In genomic region chr7:73375257-73376100, GRCm38 (mm10) we compare ENCODE assay signal across 7 mouse cellular contexts. TPM values are rescaled to one million over a fixed set of nuclear protein-coding genes. Genes with fewer than 3 reads are reported as not detected.
A peak's percentile ranks its signal among the peaks of the same experiment; 100 is the strongest.
DNase-seq lines count a peak whose midpoint lies in the region; ATAC-seq lines count a peak whose summit lies in the region.

Gene Rgma, plus strand, starts transcription at chr7:73375509.

- under 1% methylated on average over 66 of the region's 85 CpGs for WGBS in hindbrain, embryonic 11.5 days
- WGBS in stomach, embryonic 16.5 days = under 1% methylated on average over 71 of the region's 85 CpGs

- H3K4me3 ChIP-seq in hindbrain, embryonic 11.5 days (ENCODE audit: low read depth, low read length) = peak within 1 kb of the TSS; percentile 75
- H3K4me3 ChIP-seq in stomach, embryonic 16.5 days (replicated peaks; ENCODE audit: low read length) = peak within 1 kb of the TSS; percentile 71

- H3K9ac ChIP-seq in hindbrain, embryonic 11.5 days (ENCODE audit: low read depth, low read length) = peak within 1 kb of the TSS; percentile 97
- H3K9ac ChIP-seq in stomach, embryonic 16.5 days (ENCODE audit: low read length) = peak within 1 kb of the TSS; percentile 85

- peak within 1 kb of the TSS; percentile 98 for H3K27ac ChIP-seq in hindbrain, embryonic 11.5 days (ENCODE audit: low read depth, low read length)
- H3K27ac ChIP-seq in stomach, embryonic 16.5 days (ENCODE audit: low read length) = peak within 1 kb of the TSS; percentile 88

- peaks cover 6% of the 10 kb centered on the region for H3K4me1 ChIP-seq in hindbrain, embryonic 11.5 days (replicated peaks; ENCODE audit: control insufficient read depth, insufficient read depth, low read length)
- H3K4me1 ChIP-seq in stomach, embryonic 16.5 days (ENCODE audit: control insufficient read depth, insufficient read depth, low read length) = peaks cover 25% of the 10 kb centered on the region

- peak; percentile 91 for ATAC-seq in hindbrain, embryonic 11.5 days (ENCODE audit: low FRiP score)
- ATAC-seq in stomach, embryonic 16.5 days (ENCODE audit: insufficient read depth, low FRiP score) = peak; percentile 86

- H3K9me3 ChIP-seq in hindbrain, embryonic 11.5 days (ENCODE audit: control insufficient read depth, low read length) = no peaks in the 10 kb centered on the region
- no peaks in the 10 kb centered on the region for H3K9me3 ChIP-seq in stomach, embryonic 16.5 days (replicated peaks; ENCODE audit: control insufficient read depth, low read length)

- no peaks in the 10 kb centered on the region for H3K36me3 ChIP-seq in hindbrain, embryonic 11.5 days (ENCODE audit: control insufficient read depth, insufficient read depth, low read length)
- no peaks in the 10 kb centered on the region for H3K36me3 ChIP-seq in stomach, embryonic 16.5 days (ENCODE audit: control insufficient read depth, insufficient read depth, low read length)

- peak within 1 kb of the TSS; percentile 86 for H3K4me2 ChIP-seq in hindbrain, embryonic 11.5 days (replicated peaks; ENCODE audit: low read depth, low read length)
- H3K4me2 ChIP-seq in stomach, embryonic 16.5 days (ENCODE audit: low read depth, low read length) = peak within 1 kb of the TSS; percentile 95

- DNase-seq in ZHBTc4 (ENCODE audit: low read depth, low spot score) = peak; percentile 83
- DNase-seq in cerebellum, adult 18-20 months = peak; percentile 39 to 69
- peak; percentile 35 to 43 for DNase-seq in frontal cortex, postnatal 36 days (ENCODE audit: low spot score in 2 of 2)
- peak; percentile 87 for DNase-seq in hindbrain, embryonic 11.5 days (ENCODE audit: low spot score)
- DNase-seq in layer of hippocampus, postnatal 36 days = peak; percentile 55 to 57
- DNase-seq in lung, postnatal 4 days = peak; percentile 53 to 70

- no peaks in the 10 kb centered on the region for H3K27me3 ChIP-seq in hindbrain, embryonic 11.5 days (ENCODE audit: control insufficient read depth, insufficient read depth, low read length)
- 0 out of 2 replicates have a peak, but pooled peaks cover 9% of the 10 kb centered on the region for H3K27me3 ChIP-seq in stomach, embryonic 16.5 days (ENCODE audit: control insufficient read depth, insufficient read depth, low read length)

RNA-seq across cellular contexts. Expression of gene Rgma, which starts in this region (rescaled TPM):
- polyA plus RNA-seq in hindbrain, embryonic 11.5 days (2014; fragmentation: Nextera tagmentation; extraction: Ambion mirVana) = 36.5 and 52.5 TPM in 2 replicates
- 10 to 100 TPM; 44.1 to 48.8 TPM for total RNA-seq in layer of hippocampus, postnatal 36 days (2021)
- 10.7 and 11.7 TPM in 2 replicates for polyA plus RNA-seq in stomach, embryonic 16.5 days (2015; fragmentation: Nextera tagmentation; extraction: Ambion mirVana)

Comparison
In these comparisons a context has a peak if more than half of its experiments do, and no peak if none do; other contexts are left out.
1. Peak in every context shown above with its lines: DNase-seq, ATAC-seq, H3K4me3 ChIP-seq and H3K27ac ChIP-seq.